Mouse (Mus musculus) stomach, embryonic 14.5 days (tissue): ENCODE measurements around the gene Yy1. TPM values are rescaled to one million over a fixed set of nuclear protein-coding genes. Genes with fewer than 3 reads are reported as not detected.

Experiments
- ATAC-seq: fragments of 200-750 bp; cut with Nextera tagmentation; 2 replicates; pipeline ENCODE4 v1.8.0; 2017; ENCODE audit warnings: low read depth, moderate TSS enrichment; ENCODE audit not compliant: insufficient number of reproducible peaks, insufficient read depth, low FRiP score
- H3K27ac ChIP-seq: fragments of 300-500 bp; sonication (generic); 2 replicates; pipeline ENCODE4 v1.5.1; 2014; ENCODE audit warnings: mild to moderate bottlenecking, low read length, moderate library complexity, mixed read lengths
- H3K27me3 ChIP-seq: fragments of 300-500 bp; sonication (generic); 2 replicates; pipeline ENCODE4 v1.6.1; 2014; ENCODE audit warnings: low read length, control low read depth, mixed read lengths; ENCODE audit not compliant: control insufficient read depth, insufficient read depth
- H3K36me3 ChIP-seq: fragments of 300-500 bp; sonication (generic); 2 replicates; pipeline ENCODE4 v1.6.1; 2014; ENCODE audit warnings: mild to moderate bottlenecking, control low read depth, low read length, moderate library complexity, mixed read lengths; ENCODE audit not compliant: control insufficient read depth, insufficient read depth
- H3K4me1 ChIP-seq: fragments of 300-500 bp; sonication (generic); 2 replicates; pipeline ENCODE4 v1.6.1; 2014; ENCODE audit warnings: low read length, control low read depth, mixed read lengths; ENCODE audit not compliant: control insufficient read depth, insufficient read depth
- H3K4me2 ChIP-seq: fragments of 300-500 bp; sonication (generic); replicated peaks from 2 replicates; pipeline ENCODE4 v1.6.1; 2014; ENCODE audit warnings: low read depth, low read length, control low read depth
- H3K4me3 ChIP-seq: fragments of 300-500 bp; sonication (generic); 2 replicates; pipeline ENCODE4 v1.5.1; 2014; ENCODE audit warnings: low read depth, low read length, control low read depth
- H3K9ac ChIP-seq: fragments of 300-500 bp; sonication (generic); replicated peaks from 2 replicates; pipeline ENCODE4 v1.6.1; 2014; ENCODE audit warnings: low read depth, mild to moderate bottlenecking, control low read depth, low read length, moderate library complexity, mixed read lengths
- H3K9me3 ChIP-seq: fragments of 300-500 bp; sonication (generic); 2 replicates; pipeline ENCODE4 v1.6.1; 2016; ENCODE audit warnings: low read depth, low read length, control low read depth; ENCODE audit not compliant: control insufficient read depth
- WGBS: fragments of 180-500 bp; shearing (Covaris S2); extraction: QIAGEN DNeasy Blood & Tissue Kit; methylation state at CpG from one replicate; pipeline ENCODE4 v1.1.7; 2014; 5-methylcytosine and 5-hydroxymethylcytosine counted together
- polyA plus RNA-seq: library from polyadenylated mRNA; unstranded; fragments of >200 nt; fragmentation: Nextera tagmentation; extraction: Ambion mirVana; gene quantifications from 2 replicates; pipeline ENCODE4 v1.2.1, GENCODE M21; 2014

The Yy1 gene
- polyA plus RNA-seq, 1 experiment from 2014 or later: 22.4 TPM

DNA sequence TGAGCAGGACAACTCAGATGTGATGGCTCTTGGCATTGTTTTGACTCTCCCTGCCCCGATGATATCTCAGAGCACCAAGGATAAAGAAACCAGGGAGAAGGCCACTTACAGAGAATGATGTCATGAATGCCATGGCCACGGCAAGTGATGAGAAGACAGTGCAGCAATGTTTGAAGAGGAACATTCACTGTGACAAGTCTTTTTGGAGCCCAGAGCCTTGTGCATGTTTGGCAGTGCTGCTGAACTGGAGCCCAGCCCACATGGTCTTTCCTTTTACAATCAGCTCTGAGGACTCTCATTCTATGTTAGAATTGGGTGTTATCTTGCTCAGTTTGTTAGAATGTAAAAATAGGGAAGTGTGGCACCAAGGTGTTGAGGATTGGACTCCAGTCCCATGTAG is 15.7 kb downstream of the Yy1 start:
- no peak overlapping the region for H3K4me3 ChIP-seq
- H3K27ac ChIP-seq: no peak overlapping the region
- H3K9ac ChIP-seq: no peak overlapping the region
- WGBS: 86% methylated on average over 2 of the region's 2 CpGs
- H3K27me3 ChIP-seq: no peaks in the 10 kb centered on the region
- H3K9me3 ChIP-seq: no peaks in the 10 kb centered on the region
- no peak for ATAC-seq
- no peaks in the 10 kb centered on the region for H3K4me1 ChIP-seq
- H3K36me3 ChIP-seq: peaks cover 14% of the 10 kb centered on the region; the same call in 1 of the 2 replicates
- no peak overlapping the region for H3K4me2 ChIP-seq

DNA sequence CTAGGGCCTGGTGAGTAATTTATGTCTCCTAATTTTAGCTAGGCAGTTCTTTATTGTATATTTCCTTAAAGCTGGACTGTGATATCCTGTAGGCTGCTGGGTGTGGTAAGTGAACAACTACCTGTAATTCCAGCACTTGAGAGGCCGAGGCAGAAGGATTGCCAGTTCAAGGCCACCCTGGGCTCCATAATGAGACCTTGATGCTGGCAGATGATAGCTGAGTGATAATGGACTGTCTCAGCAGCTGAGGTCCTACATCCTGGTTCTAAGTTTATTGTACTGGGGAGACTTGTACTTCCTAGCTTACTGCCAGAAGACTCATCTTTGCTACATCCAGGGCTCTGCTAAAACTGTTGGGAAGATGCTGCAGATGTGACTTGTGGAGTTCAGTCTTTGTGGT is 17.0 kb downstream of the Yy1 start:
- Histone ChIP-seq H3K9ac (no peak overlapping the region), H3K4me3 (no peak overlapping the region), H3K27me3 (no peaks in the 10 kb centered on the region), H3K4me1 (no peaks in the 10 kb centered on the region), H3K9me3 (no peaks in the 10 kb centered on the region), H3K4me2 (no peak overlapping the region), H3K36me3 (peaks cover 22% of the 10 kb centered on the region; the same call in 1 of the 2 replicates), H3K27ac (no peak overlapping the region)
- 75% methylated on average over 1 of the region's 1 CpGs for WGBS
- no peak for ATAC-seq

DNA sequence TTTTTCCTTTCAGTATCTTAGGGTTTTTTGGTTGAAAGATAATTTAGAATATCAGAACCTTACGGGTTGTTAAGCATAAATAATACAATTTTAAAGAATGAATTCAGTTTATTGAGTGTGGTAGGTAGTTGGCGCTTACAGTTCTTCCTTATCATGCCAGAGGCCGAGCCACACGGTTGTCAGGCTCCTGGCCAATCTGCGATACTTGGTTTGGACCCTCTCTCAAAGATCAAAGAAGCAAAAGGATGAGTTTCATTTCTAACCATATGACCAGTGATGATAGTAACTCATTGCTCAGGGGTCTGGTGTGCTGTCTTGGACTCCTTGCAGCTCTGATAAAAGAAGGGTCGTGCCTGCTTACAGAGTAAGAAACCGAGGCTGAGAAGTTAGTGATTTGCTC is 17.5 kb downstream of the Yy1 start:
- Histone ChIP-seq H3K4me3 (no peak overlapping the region), H3K4me2 (no peak overlapping the region), H3K36me3 (peaks cover 27% of the 10 kb centered on the region; the same call in 1 of the 2 replicates), H3K27ac (no peak overlapping the region), H3K27me3 (no peaks in the 10 kb centered on the region), H3K4me1 (no peaks in the 10 kb centered on the region), H3K9me3 (no peaks in the 10 kb centered on the region), H3K9ac (no peak overlapping the region)
- ATAC-seq: no peak
- 83% methylated on average over 7 of the region's 7 CpGs for WGBS

DNA sequence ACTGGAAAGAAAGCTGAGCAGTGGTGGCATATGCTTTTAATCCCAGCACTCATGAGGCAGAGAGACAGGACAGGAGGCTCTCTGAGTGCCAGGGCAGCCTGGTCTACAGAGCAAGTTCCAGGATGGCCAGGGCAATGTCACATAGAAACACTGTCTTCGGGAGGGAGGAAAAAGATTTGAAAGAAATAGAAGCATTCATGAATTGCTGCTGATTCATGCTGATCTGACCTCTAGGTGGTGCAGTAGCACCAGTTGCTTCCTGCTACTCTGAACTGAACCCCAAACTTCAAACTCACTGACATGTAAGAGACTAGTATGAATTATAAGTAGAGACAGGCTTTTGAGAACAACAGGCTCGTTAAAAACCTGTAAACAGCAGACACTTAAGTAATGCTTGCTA is 18.4 kb downstream of the Yy1 start:
- Histone ChIP-seq H3K27me3 (no peaks in the 10 kb centered on the region), H3K36me3 (peaks cover 29% of the 10 kb centered on the region; the same call in 1 of the 2 replicates), H3K9ac (no peak overlapping the region), H3K9me3 (no peaks in the 10 kb centered on the region), H3K27ac (no peak overlapping the region), H3K4me1 (no peaks in the 10 kb centered on the region), H3K4me2 (no peak overlapping the region), H3K4me3 (no peak overlapping the region)
- WGBS: 43% methylated on average over 2 of the region's 2 CpGs
- ATAC-seq: no peak

DNA sequence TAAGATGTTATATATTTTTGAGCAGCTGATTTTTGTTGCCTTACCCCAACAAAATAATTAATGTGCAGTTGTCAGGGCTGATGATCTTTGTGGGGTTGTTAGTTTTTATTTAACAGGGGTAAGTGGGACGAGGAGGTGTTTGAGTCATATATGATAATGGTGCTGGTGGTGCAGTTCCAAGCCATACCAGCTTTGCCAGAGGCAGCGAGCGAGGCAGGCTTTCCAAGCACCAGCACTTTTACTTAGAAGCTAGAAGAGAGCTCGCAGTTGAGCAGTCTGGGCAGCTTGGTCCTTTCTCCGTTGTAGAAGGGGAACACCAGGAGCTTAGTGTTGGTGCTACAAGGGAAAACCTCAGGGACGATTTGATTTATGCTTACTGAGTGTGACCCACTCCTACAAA is 19.7 kb downstream of the Yy1 start:
- Histone ChIP-seq H3K9me3 (no peaks in the 10 kb centered on the region), H3K4me1 (no peaks in the 10 kb centered on the region), H3K4me2 (no peak overlapping the region), H3K27ac (no peak overlapping the region), H3K4me3 (no peak overlapping the region), H3K9ac (no peak overlapping the region), H3K27me3 (no peaks in the 10 kb centered on the region), H3K36me3 (peaks cover 20% of the 10 kb centered on the region; the same call in 1 of the 2 replicates)
- ATAC-seq: no peak
- WGBS: 83% methylated on average over 6 of the region's 6 CpGs

DNA sequence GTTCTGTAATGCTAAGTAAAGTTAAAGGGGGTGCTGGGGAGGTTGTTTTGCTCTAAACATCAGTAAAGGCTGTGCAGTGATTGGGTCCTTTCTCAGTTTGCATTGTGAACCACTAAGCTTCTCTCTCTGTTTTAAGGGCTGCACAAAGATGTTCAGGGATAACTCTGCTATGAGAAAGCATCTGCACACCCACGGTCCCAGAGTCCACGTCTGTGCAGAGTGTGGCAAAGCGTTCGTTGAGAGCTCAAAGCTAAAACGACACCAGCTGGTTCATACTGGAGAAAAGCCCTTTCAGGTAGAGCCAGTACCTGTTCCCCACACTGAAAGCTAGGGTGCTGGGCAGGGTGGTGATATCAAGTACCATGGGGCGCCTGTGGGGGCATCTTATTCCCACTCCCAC is 21.7 kb downstream of the Yy1 start:
- H3K36me3 ChIP-seq: peaks cover 15% of the 10 kb centered on the region; the same call in 1 of the 2 replicates

DNA sequence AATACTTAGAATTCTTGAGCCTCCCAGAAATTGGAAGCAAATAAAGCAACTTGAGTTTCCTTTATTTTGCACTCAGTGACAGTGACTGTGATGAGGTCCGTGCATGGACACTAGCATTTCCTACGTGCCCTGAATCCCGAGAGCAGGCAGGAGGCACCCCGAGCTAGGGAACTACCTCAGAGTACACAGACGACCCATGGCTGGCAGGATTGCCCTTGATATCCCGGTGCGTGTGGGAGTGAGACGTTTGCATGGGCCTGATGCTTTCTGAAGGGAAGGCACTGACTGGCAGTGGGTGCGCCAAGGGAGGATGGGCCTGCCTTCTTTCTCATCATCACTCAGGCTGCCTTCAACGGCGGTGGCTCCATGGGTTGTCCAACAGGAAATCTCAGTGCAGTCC is 23.8 kb downstream of the Yy1 start:
- H3K9ac ChIP-seq: no peak overlapping the region
- no peaks in the 10 kb centered on the region for H3K9me3 ChIP-seq
- no peak for ATAC-seq
- no peak overlapping the region for H3K4me2 ChIP-seq
- no peak overlapping the region for H3K27ac ChIP-seq
- peaks cover 15% of the 10 kb centered on the region for H3K36me3 ChIP-seq
- WGBS: 76% methylated on average over 11 of the region's 11 CpGs
- H3K4me3 ChIP-seq: no peak overlapping the region
- no peaks in the 10 kb centered on the region for H3K4me1 ChIP-seq
- no peaks in the 10 kb centered on the region for H3K27me3 ChIP-seq

More for the DNA sequence above, 21.7 kb downstream of the Yy1 start:
- H3K27ac ChIP-seq: no peak overlapping the region
- H3K9ac ChIP-seq: no peak overlapping the region
- H3K9me3 ChIP-seq: no peaks in the 10 kb centered on the region
- WGBS: 93% methylated on average over 6 of the region's 6 CpGs
- H3K4me1 ChIP-seq: no peaks in the 10 kb centered on the region
- ATAC-seq: no peak
- H3K4me3 ChIP-seq: no peak overlapping the region
- no peak overlapping the region for H3K4me2 ChIP-seq
- H3K27me3 ChIP-seq: no peaks in the 10 kb centered on the region

DNA sequence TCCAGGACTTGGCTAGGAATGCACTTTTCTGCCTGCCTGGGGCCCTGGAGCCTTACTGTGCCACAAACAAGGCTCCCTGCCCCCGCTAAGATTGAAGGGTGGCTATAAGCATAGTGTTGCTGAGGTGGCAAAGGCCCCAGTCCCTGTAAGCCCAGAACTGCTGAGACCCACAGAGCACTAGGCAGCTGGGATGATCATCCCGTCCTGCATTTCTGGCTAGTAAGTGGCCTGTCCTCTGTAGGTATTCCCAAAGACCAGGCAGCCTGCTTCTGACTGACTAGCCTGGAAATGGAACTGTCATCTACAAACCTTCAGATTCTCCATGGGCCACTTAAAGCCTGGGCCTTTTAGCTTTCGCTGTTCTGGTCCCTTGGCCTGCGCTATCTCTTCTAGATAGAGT is 27.7 kb downstream of the Yy1 start:
- ATAC-seq: no peak
- Histone ChIP-seq H3K36me3 (peaks cover under 1% of the 10 kb centered on the region), H3K9me3 (no peaks in the 10 kb centered on the region), H3K4me1 (no peaks in the 10 kb centered on the region), H3K4me2 (no peak overlapping the region), H3K4me3 (no peak overlapping the region), H3K27me3 (no peaks in the 10 kb centered on the region), H3K9ac (no peak overlapping the region), H3K27ac (no peak overlapping the region)
- 93% methylated on average over 4 of the region's 4 CpGs for WGBS

DNA sequence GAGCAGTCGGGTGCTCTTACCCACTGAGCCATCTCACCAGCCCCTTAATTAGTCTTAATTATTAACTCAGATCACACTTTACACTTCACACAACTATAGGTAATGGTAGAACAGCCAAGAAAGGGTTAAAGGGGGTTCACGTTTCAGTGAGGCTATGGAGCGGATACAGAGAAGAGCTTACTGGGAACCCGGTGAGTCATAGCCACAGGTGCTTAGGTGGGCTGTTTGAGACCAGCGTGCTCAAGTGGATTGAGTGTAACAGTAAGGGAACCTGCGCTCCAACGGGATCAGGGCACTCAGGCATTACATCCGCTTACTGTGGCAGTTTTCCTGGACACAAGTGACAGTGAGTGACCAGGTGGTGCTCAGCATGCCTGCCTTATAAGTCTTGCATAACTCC is 30.3 kb downstream of the Yy1 start:
- Histone ChIP-seq H3K27ac (no peak overlapping the region), H3K4me1 (no peaks in the 10 kb centered on the region), H3K27me3 (no peaks in the 10 kb centered on the region), H3K4me3 (no peak overlapping the region), H3K9me3 (no peaks in the 10 kb centered on the region), H3K36me3 (peaks cover 3% of the 10 kb centered on the region), H3K4me2 (no peak overlapping the region), H3K9ac (no peak overlapping the region)
- no peak for ATAC-seq
- WGBS: 55% methylated on average over 8 of the region's 8 CpGs
